8 mouse cellular contexts compared by ENCODE assay signal in the genomic region with DNA sequence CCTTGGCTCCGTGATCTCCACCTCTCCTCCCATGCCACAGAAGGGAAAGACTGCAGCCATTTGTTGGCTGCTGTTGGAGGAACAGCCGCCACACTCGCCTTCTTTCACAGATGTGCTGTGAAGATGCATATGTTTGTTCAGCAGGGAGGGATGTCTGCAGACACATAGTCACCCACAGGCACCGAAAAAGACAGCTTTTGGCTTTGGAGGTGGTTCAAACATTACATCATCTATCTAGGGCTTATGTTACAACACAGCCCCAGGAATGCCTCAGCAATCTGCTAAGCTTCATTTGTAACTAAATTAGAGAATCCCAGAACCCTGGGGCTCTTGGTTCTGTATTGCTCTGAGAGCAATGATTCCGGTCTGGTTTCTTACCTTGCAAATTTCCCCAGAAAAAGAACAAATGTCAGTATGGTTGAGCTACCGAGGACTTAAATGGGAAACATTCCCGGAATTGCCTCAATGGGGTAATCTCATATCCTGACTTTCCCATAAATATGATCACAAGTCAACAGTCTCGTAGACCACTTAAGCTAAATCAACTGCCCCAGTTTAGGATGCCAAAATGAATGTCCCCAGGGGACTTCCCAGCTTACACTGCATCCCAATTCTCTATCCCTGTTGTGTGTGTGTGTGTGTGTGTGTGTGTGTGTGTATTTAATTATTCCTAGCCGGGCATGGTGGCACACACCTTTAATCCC. TPM values are rescaled to one million over a fixed set of nuclear protein-coding genes. Genes with fewer than 3 reads are reported as not detected.
A peak's percentile ranks its signal among the peaks of the same experiment; 100 is the strongest.
DNase-seq lines count a peak whose midpoint lies in the region; ATAC-seq lines count a peak whose summit lies in the region.

No protein-coding gene starts in this region.

- no peaks in the 10 kb centered on the region for H3K9me3 ChIP-seq in hindbrain, embryonic 15.5 days
- no peaks in the 10 kb centered on the region for H3K9me3 ChIP-seq in hindbrain, embryonic 11.5 days (ENCODE audit: control insufficient read depth, low read length)
- H3K9me3 ChIP-seq in liver, embryonic 12.5 days (replicated peaks): no peaks in the 10 kb centered on the region

- H3K27me3 ChIP-seq in hindbrain, embryonic 15.5 days: peaks cover 12% of the 10 kb centered on the region
- H3K27me3 ChIP-seq in hindbrain, embryonic 11.5 days (ENCODE audit: control insufficient read depth, insufficient read depth, low read length): peaks cover 12% of the 10 kb centered on the region
- peaks cover 26% of the 10 kb centered on the region for H3K27me3 ChIP-seq in liver, embryonic 12.5 days (replicated peaks)

- ATAC-seq in hindbrain, embryonic 15.5 days (ENCODE audit: low FRiP score, low read depth): 0 out of 2 replicates have a peak, but pooled peaks have one; percentile 38
- no peak for ATAC-seq in hindbrain, embryonic 11.5 days (ENCODE audit: low FRiP score)
- ATAC-seq in erythroblast, adult 5-6 weeks (replicated peaks; ENCODE audit: low FRiP score, poor library complexity, severe bottlenecking): no peak
- ATAC-seq in liver, embryonic 12.5 days: no peak

- peaks cover 5% of the 10 kb centered on the region for H3K4me1 ChIP-seq in hindbrain, embryonic 15.5 days (replicated peaks)
- no peaks in the 10 kb centered on the region for H3K4me1 ChIP-seq in hindbrain, embryonic 11.5 days (replicated peaks; ENCODE audit: control insufficient read depth, insufficient read depth, low read length)
- H3K4me1 ChIP-seq in liver, embryonic 12.5 days: no peaks in the 10 kb centered on the region

- 56% methylated on average over 9 of the region's 9 CpGs for WGBS in hindbrain, embryonic 15.5 days
- WGBS in hindbrain, embryonic 11.5 days: 71% methylated on average over 9 of the region's 9 CpGs
- WGBS in liver, embryonic 12.5 days (ENCODE audit: insufficient replicate concordance): 53% methylated on average over 9 of the region's 9 CpGs

- no peak overlapping the region for H3K9ac ChIP-seq in hindbrain, embryonic 15.5 days
- no peak overlapping the region for H3K9ac ChIP-seq in hindbrain, embryonic 11.5 days (ENCODE audit: low read depth, low read length)
- H3K9ac ChIP-seq in liver, embryonic 12.5 days: no peak overlapping the region

- H3K36me3 ChIP-seq in hindbrain, embryonic 15.5 days: no peaks in the 10 kb centered on the region
- no peaks in the 10 kb centered on the region for H3K36me3 ChIP-seq in hindbrain, embryonic 11.5 days (ENCODE audit: control insufficient read depth, insufficient read depth, low read length)
- no peaks in the 10 kb centered on the region for H3K36me3 ChIP-seq in liver, embryonic 12.5 days

- no peak overlapping the region for H3K4me3 ChIP-seq in hindbrain, embryonic 15.5 days
- no peak overlapping the region for H3K4me3 ChIP-seq in hindbrain, embryonic 11.5 days (ENCODE audit: low read depth, low read length)
- no peak overlapping the region for H3K4me3 ChIP-seq in liver, embryonic 12.5 days

- DNase-seq in hindbrain, embryonic 11.5 days (ENCODE audit: low spot score): no peak
- peak; percentile 94 for DNase-seq in brain, adult 2 months (ENCODE audit: low read depth, low spot score)
- peak; percentile 65 to 83 for DNase-seq in frontal cortex, postnatal 36 days (ENCODE audit: low spot score in 2 of 2)
- DNase-seq in lung, postnatal 10 days: peak; percentile 64
- DNase-seq in spleen, adult 18-20 months: no peak

- H3K27ac ChIP-seq in hindbrain, embryonic 15.5 days (replicated peaks): no peak overlapping the region
- no peak overlapping the region for H3K27ac ChIP-seq in hindbrain, embryonic 11.5 days (ENCODE audit: low read depth, low read length)
- no peak overlapping the region for H3K27ac ChIP-seq in liver, embryonic 12.5 days

- H3K4me2 ChIP-seq in hindbrain, embryonic 15.5 days: no peak overlapping the region
- no peak overlapping the region for H3K4me2 ChIP-seq in hindbrain, embryonic 11.5 days (replicated peaks; ENCODE audit: low read depth, low read length)
- no peak overlapping the region for H3K4me2 ChIP-seq in liver, embryonic 12.5 days

RNA-seq across cellular contexts. Expression of a gene that starts 5.5 kb away (rescaled TPM):
- 1.8 and 2.8 TPM in 2 replicates for polyA plus RNA-seq in hindbrain, embryonic 15.5 days (2015; fragmentation: Nextera tagmentation; extraction: Ambion mirVana)
- polyA plus RNA-seq in hindbrain, embryonic 11.5 days (2014; fragmentation: Nextera tagmentation; extraction: Ambion mirVana): 0.77 and 1.0 TPM in 2 replicates
- total RNA-seq in erythroblast, adult 5-6 weeks (2015; ENCODE audit: low replicate concordance): not detected in 2 replicates
- total RNA-seq in erythroblast, adult 5-6 weeks (2017; ENCODE audit: low replicate concordance): not detected in 2 replicates
- 0.13 and 0.43 TPM in 2 replicates for polyA plus RNA-seq in liver, embryonic 12.5 days (2016; fragmentation: Nextera tagmentation; extraction: Ambion mirVana)

Comparison
In these comparisons a context has a peak if more than half of its experiments do, and no peak if none do; other contexts are left out.
1. DNase-seq: peak in brain, adult 2 months (single experiment), frontal cortex, postnatal 36 days (2 of 2) and lung, postnatal 10 days (single experiment); none in hindbrain, embryonic 11.5 days (single experiment) and spleen, adult 18-20 months (0 of 2).